Mouse (Mus musculus) embryonic facial prominence, embryonic 13.5 days (tissue): ENCODE measurements around the gene Tmem44. TPM values are rescaled to one million over a fixed set of nuclear protein-coding genes. Genes with fewer than 3 reads are reported as not detected.

Source experiments
- polyA plus RNA-seq: library from polyadenylated mRNA; unstranded; fragments of >200 nt; fragmentation: Nextera tagmentation; extraction: Ambion mirVana; gene quantifications from 2 replicates; pipeline ENCODE4 v1.2.1, GENCODE M21; 2015

Tmem44 gene
- polyA plus RNA-seq, 1 experiment from 2014 or later = 32.7 TPM

Other genes with a start within 250 kb of the Tmem44 start
- 1.1 and 1.6 TPM in 2 replicates for gene Gp5, start 240.1 kb downstream of the Tmem44 start, polyA plus RNA-seq
- gene Atp13a3, start 144.9 kb downstream of the Tmem44 start, polyA plus RNA-seq = 9.3 and 10.9 TPM in 2 replicates
- 72.1 and 78.2 TPM in 2 replicates for gene Lsg1, start 36.8 kb upstream of the Tmem44 start, polyA plus RNA-seq
- gene Fam43a, start 48.9 kb upstream of the Tmem44 start, polyA plus RNA-seq = 13.2 and 16.8 TPM in 2 replicates